Comparison of ENCODE assay signal across 9 mouse cellular contexts in genomic region chr11:117278514-117278913, GRCm38 (mm10).
DNase-seq lines count a peak whose midpoint lies in the region; ATAC-seq lines count a peak whose summit lies in the region.
"Had no signal": no experiment of that assay in that cellular context is flagged by ENCODE, and none has a peak within 500 bp of the region (broad histone marks: within the 10 kb centered on the region; RNA-seq: fewer than 3 reads in every experiment).

No protein-coding gene starts in this region.

- H3K27me3 ChIP-seq in midbrain, embryonic 10.5 days (ENCODE audit: low read depth, poor library complexity, severe bottlenecking), result no peaks in the 10 kb centered on the region
- H3K27me3 ChIP-seq in midbrain, embryonic 15.5 days (replicated peaks), result no peaks in the 10 kb centered on the region

- peak overlapping the region; percentile 73 for H3K27ac ChIP-seq in midbrain, embryonic 10.5 days (replicated peaks)
- no peak overlapping the region for H3K27ac ChIP-seq in midbrain, embryonic 15.5 days

- H3K4me2 ChIP-seq in midbrain, embryonic 15.5 days, result no peak overlapping the region

- no peak for ATAC-seq in midbrain, embryonic 15.5 days (replicated peaks)
- no peak for ATAC-seq in cerebellum, adult (ENCODE audit: insufficient number of reproducible peaks, low FRiP score, low TSS enrichment)

- WGBS in midbrain, embryonic 10.5 days, result 45% methylated on average over 13 of the region's 13 CpGs
- 46% methylated on average over 13 of the region's 13 CpGs for WGBS in midbrain, embryonic 15.5 days

- peak; percentile 46 to 61 for DNase-seq in heart, adult 18-20 months
- DNase-seq in heart, postnatal 36 days, result no peak
- DNase-seq in midbrain, embryonic 10.5 days (ENCODE audit: low spot score), result no peak
- DNase-seq in heart, postnatal 10 days, result peak; percentile 53 to 56
- no peak for DNase-seq in right cerebral cortex, postnatal 4 days
- no peak for DNase-seq in cerebellum, adult 9-11 months
- DNase-seq: adrenal gland, postnatal 36 days had no signal

- peaks cover 100% of the 10 kb centered on the region for H3K4me1 ChIP-seq in midbrain, embryonic 10.5 days
- peaks cover 15% of the 10 kb centered on the region; the same call in 1 of the 2 replicates for H3K4me1 ChIP-seq in midbrain, embryonic 15.5 days

- H3K4me3 ChIP-seq in midbrain, embryonic 10.5 days, result 0 out of 2 replicates have a peak overlapping the region, but pooled peaks have one; percentile 18
- H3K4me3 ChIP-seq in midbrain, embryonic 15.5 days, result no peak overlapping the region

- no peak overlapping the region for H3K9ac ChIP-seq in midbrain, embryonic 15.5 days

- intact Hi-C loops in heart, postnatal 36 days (cut with DNase I), result no loop called here
- intact Hi-C loops in heart, postnatal 10 days (cut with DNase I), result no loop called here

- H3K9me3 ChIP-seq in midbrain, embryonic 10.5 days (replicated peaks), result no peaks in the 10 kb centered on the region
- H3K9me3 ChIP-seq in midbrain, embryonic 15.5 days, result no peaks in the 10 kb centered on the region

- H3K36me3 ChIP-seq in midbrain, embryonic 10.5 days, result 0 out of 2 replicates have a peak, but pooled peaks cover 9% of the 10 kb centered on the region
- H3K36me3 ChIP-seq in midbrain, embryonic 15.5 days (replicated peaks), result no peaks in the 10 kb centered on the region

Comparison
In these comparisons a context has a peak if more than half of its experiments do, and no peak if none do; other contexts are left out.
1. DNase-seq: peak in heart, adult 18-20 months (2 of 2) and heart, postnatal 10 days (2 of 2); none in heart, postnatal 36 days (0 of 2), midbrain, embryonic 10.5 days (single experiment), right cerebral cortex, postnatal 4 days (single experiment) and cerebellum, adult 9-11 months (single experiment).